Mouse (Mus musculus) left cerebral cortex, postnatal 14 days (tissue): Measurements from ENCODE around the gene Ddx21. TPM values are rescaled to one million over a fixed set of nuclear protein-coding genes. Genes with fewer than 3 reads are reported as not detected.
A peak's percentile ranks its signal among the peaks of the same experiment; 100 is the strongest.
"Not testable (repeated sequence)": the region's sequence is repeated elsewhere in the genome, so short reads cannot be mapped to it uniquely, and the experiment has no call there.

Source experiments
- DNase-seq, 2 experiments: peaks; one replicate each; pipeline ENCODE4 v3.0.0; 2021 to 2022; ENCODE audit warnings: low spot score in 2 of 2, mixed read lengths in 1 of 2
- intact Hi-C: fragments of 180-260 bp; cut with DNase I; formaldehyde crosslinking; loops from one replicate; pipeline ENCODE4 v1.15.1; 2025
- long read RNA-seq, 2 experiments: library from polyadenylated mRNA; stranded (forward); transcript quantifications; one replicate each; pipeline ENCODE4 v2.0.0; 2021
- total RNA-seq, 2 experiments: library from RNA; stranded (reverse); gene quantifications; 2 replicates each; pipeline ENCODE4 v1.2.3; 2021

Ddx21 gene
- 10 to 100 TPM; 23.6 to 24.0 TPM for total RNA-seq
- long read RNA-seq, experiment 1, full-length matches to known transcripts = 12 of 15 reads
- long read RNA-seq, experiment 1, partial matches to known transcripts = 0 of 15 reads
- long read RNA-seq, experiment 1, other reads (novel, unspliced or antisense) = 3 of 15 reads
- long read RNA-seq, experiment 2, full-length matches to known transcripts = 8 of 13 reads
- long read RNA-seq, experiment 2, partial matches to known transcripts = 2 of 13 reads
- long read RNA-seq, experiment 2, other reads (novel, unspliced or antisense) = 3 of 13 reads

- intact Hi-C loops = no loop called here
Measured at GRCm38 (mm10) chr10:62602177-62603040, at the start of gene Ddx21. Ddx21 (minus strand) TSS chr10:62602281.

GRCm38 (mm10) chr10:62650881-62651810, 49.1 kb upstream of the Ddx21 start, which contains the start of gene Ddx50:
Ddx50 (minus strand) TSS chr10:62651218.
- DNase-seq = peak; percentile 100
- intact Hi-C loops = no loop called here

More at GRCm38 (mm10) chr10:62602177-62603040, at the start of gene Ddx21:
- peak; percentile 87 to 89 for DNase-seq

- intact Hi-C loops = no loop called here
Measured at GRCm38 (mm10) chr10:62650358-62650782, 48.3 kb upstream of the Ddx21 start.

GRCm38 (mm10) chr10:62604161-62604560, 2.1 kb upstream of the Ddx21 start:
- DNase-seq = no peak
- intact Hi-C loops = no loop called here

More at GRCm38 (mm10) chr10:62650358-62650782, 48.3 kb upstream of the Ddx21 start:
- peak in 1 of 2 experiments; percentile 48 for DNase-seq

GRCm38 (mm10) chr10:62603233-62604030, 1.4 kb upstream of the Ddx21 start:
- intact Hi-C loops = no loop called here
- DNase-seq = no peak

- intact Hi-C loops = no loop called here
Measured at GRCm38 (mm10) chr10:62601833-62602176, 276 bp downstream of the Ddx21 start.

GRCm38 (mm10) chr10:62601053-62601791, 859 bp downstream of the Ddx21 start:
- no peak for DNase-seq
- intact Hi-C loops = no loop called here

More at GRCm38 (mm10) chr10:62601833-62602176, 276 bp downstream of the Ddx21 start:
- DNase-seq = no peak

- DNase-seq = no peak
- intact Hi-C loops = no loop called here
Measured at GRCm38 (mm10) chr10:62600056-62600455, 2.0 kb downstream of the Ddx21 start.

GRCm38 (mm10) chr10:62599311-62599710, 2.8 kb downstream of the Ddx21 start:
- DNase-seq, intact Hi-C loops: not testable (repeated sequence)

GRCm38 (mm10) chr10:62592496-62592895, 9.6 kb downstream of the Ddx21 start:
- intact Hi-C loops = no loop called here

GRCm38 (mm10) chr10:62590200-62590599, 11.9 kb downstream of the Ddx21 start:
- intact Hi-C loops = no loop called here
- DNase-seq = peak; percentile 95 to 98

More at GRCm38 (mm10) chr10:62592496-62592895, 9.6 kb downstream of the Ddx21 start:
- DNase-seq = no peak

GRCm38 (mm10) chr10:62588616-62589015, 13.5 kb downstream of the Ddx21 start:
- intact Hi-C loops = no loop called here
- DNase-seq = no peak

- no peak for DNase-seq
- intact Hi-C loops = no loop called here
Measured at GRCm38 (mm10) chr10:62583245-62583644, 18.8 kb downstream of the Ddx21 start.

GRCm38 (mm10) chr10:62582701-62583100, 19.4 kb downstream of the Ddx21 start:
- no peak for DNase-seq
- intact Hi-C loops = no loop called here

GRCm38 (mm10) chr10:62582263-62582662, 19.8 kb downstream of the Ddx21 start:
- no peak for DNase-seq
- intact Hi-C loops = no loop called here

GRCm38 (mm10) chr10:62579129-62579528, 23.0 kb downstream of the Ddx21 start:
- intact Hi-C loops, DNase-seq: not testable (repeated sequence)

- intact Hi-C loops = no loop called here
- DNase-seq = peak; percentile 98 to 99
Measured at GRCm38 (mm10) chr10:62578338-62579100, 23.6 kb downstream of the Ddx21 start, which contains the start of gene Kif1bp. Kif1bp (minus strand) TSS chr10:62578457.
